Mouse (Mus musculus) ES-E14 (cell line): Measurements from ENCODE around the gene Psmd13. TPM values are rescaled to one million over a fixed set of nuclear protein-coding genes. Genes with fewer than 3 reads are reported as not detected.

Experiments used
- DNase-seq: peaks from one replicate; pipeline ENCODE4 v3.0.0-alpha.2; 2013; ENCODE audit warnings: low read depth, low spot score
- H3K27ac ChIP-seq: 2 replicates; pipeline ENCODE4 v1.5.1; 2012; ENCODE audit warnings: low read depth, mild to moderate bottlenecking, low read length, moderate library complexity, mixed read lengths; ENCODE audit not compliant: poor library complexity, insufficient read depth, severe bottlenecking
- H3K36me3 ChIP-seq: 2 replicates; pipeline ENCODE4 v1.6.1; 2012; ENCODE audit warnings: mild to moderate bottlenecking, low read length, moderate library complexity, mixed read lengths; ENCODE audit not compliant: control insufficient read depth, poor library complexity, insufficient read depth, severe bottlenecking
- H3K4me1 ChIP-seq, 2 experiments: fragments of 150-350 bp in 1 of 2; sonication (generic) in 1 of 2; 2 replicates each; pipeline ENCODE4 v1.6.1; 2012; ENCODE audit warnings: low read length in 2 of 2, mild to moderate bottlenecking in 1 of 2, mixed read lengths in 1 of 2; ENCODE audit not compliant: control insufficient read depth in 2 of 2, insufficient read depth in 2 of 2, poor library complexity in 1 of 2
- H3K4me3 ChIP-seq, 2 experiments: fragments of 150-350 bp in 1 of 2; sonication (generic) in 1 of 2; 2 replicates each; pipeline ENCODE4 v1.5.1; 2012; ENCODE audit warnings: low read length in 2 of 2, low read depth in 1 of 2, mild to moderate bottlenecking in 1 of 2, mixed read lengths in 1 of 2; ENCODE audit not compliant: insufficient read depth in 1 of 2, poor library complexity in 1 of 2, severe bottlenecking in 1 of 2
- H3K9ac ChIP-seq: 2 replicates; pipeline ENCODE4 v1.6.1; 2012; ENCODE audit warnings: low read depth, mild to moderate bottlenecking, low read length, mixed read lengths; ENCODE audit not compliant: poor library complexity, insufficient read depth, severe bottlenecking
- H3K9me3 ChIP-seq: fragments of 150-350 bp; sonication (generic); 2 replicates; pipeline ENCODE4 v1.6.1; 2012; ENCODE audit warnings: low read depth, mild to moderate bottlenecking, low read length; ENCODE audit not compliant: control insufficient read depth, insufficient read depth
- CHD2 ChIP-seq: IDR thresholded peaks from 2 replicates; pipeline ENCODE4 v1.6.1; 2014; ENCODE audit warnings: mild to moderate bottlenecking, low read depth, low read length, inconsistent platforms
- HCFC1 ChIP-seq: IDR thresholded peaks from 2 replicates; pipeline ENCODE4 v1.6.1; 2012; ENCODE audit warnings: low read length, inconsistent platforms, borderline replicate concordance; ENCODE audit not compliant: insufficient read depth
- MAFK ChIP-seq: IDR thresholded peaks from 2 replicates; pipeline ENCODE4 v1.6.1; 2014; ENCODE audit warnings: mild to moderate bottlenecking, low read depth, low read length, inconsistent platforms; ENCODE audit not compliant: insufficient read depth
- ZC3H11A ChIP-seq: IDR thresholded peaks from 2 replicates; pipeline ENCODE4 v1.6.1; 2012; ENCODE audit warnings: low read depth, mild to moderate bottlenecking, inconsistent platforms, low read length, borderline replicate concordance
- ZNF384 ChIP-seq: IDR thresholded peaks from 2 replicates; pipeline ENCODE4 v1.6.1; 2012; ENCODE audit warnings: low read depth, low read length, inconsistent platforms
- in situ Hi-C, 2 experiments: fragments of 600-800 bp; cut with MboI; formaldehyde crosslinking; loops; one replicate each; pipeline ENCODE4 v1.15.1; 2025; ENCODE audit warnings: low sequenced_read_pairs in 2 of 2, inconsistent platforms in 1 of 2; ENCODE audit not compliant: unreplicated experiment in 2 of 2
- total RNA-seq: library from RNA; depleted of rRNA; stranded (reverse); fragments of 300-350 nt; gene quantifications from 2 replicates; pipeline ENCODE4 v1.2.3, GENCODE M21; 2012

Psmd13 gene
- total RNA-seq, 1 experiment, result 199 TPM

GRCm38 (mm10) chr7:140908181-140908580 is 26.4 kb downstream of the Psmd13 start:
- Histone ChIP-seq H3K4me3 (no peak overlapping the region), H3K9me3 (no peaks in the 10 kb centered on the region), H3K9ac (no peak overlapping the region), H3K4me1 (peaks cover 2 to 10% of the 10 kb centered on the region in 2 experiments; a peak in 3 of 4 replicates), H3K27ac (no peak overlapping the region), H3K36me3 (no peaks in the 10 kb centered on the region)
- DNase-seq, result no peak
- in situ Hi-C loops, result no loop called here
- TF ChIP-seq CHD2 (no peak), ZNF384 (no peak), ZC3H11A (no peak), HCFC1 (no peak), MAFK (no peak)

GRCm38 (mm10) chr7:140908634-140909107 is 26.9 kb downstream of the Psmd13 start:
- Histone ChIP-seq H3K9ac (no peak overlapping the region), H3K4me3 (peak overlapping the region; percentile 6 to 27; a peak in 3 of 4 replicates), H3K4me1 (peaks cover 2 to 10% of the 10 kb centered on the region in 2 experiments; a peak in 3 of 4 replicates), H3K9me3 (no peaks in the 10 kb centered on the region), H3K27ac (no peak overlapping the region), H3K36me3 (no peaks in the 10 kb centered on the region)
- DNase-seq, result peak; percentile 90
- in situ Hi-C loops, result no loop called here
- TF ChIP-seq CHD2 (no peak), ZC3H11A (peak; percentile 90)

GRCm38 (mm10) chr7:140912293-140912692 is 30.5 kb downstream of the Psmd13 start:
- Histone ChIP-seq H3K9me3 (no peaks in the 10 kb centered on the region), H3K27ac (no peak overlapping the region), H3K9ac (no peak overlapping the region), H3K4me3 (no peak overlapping the region), H3K4me1 (peaks cover 2 to 7% of the 10 kb centered on the region in 2 experiments; a peak in 3 of 4 replicates), H3K36me3 (no peaks in the 10 kb centered on the region)
- in situ Hi-C loops, result no loop called here
- no peak for DNase-seq
- no peak for TF ChIP-seq ZNF384

- no peak for DNase-seq
- Histone ChIP-seq H3K36me3 (no peaks in the 10 kb centered on the region), H3K4me3 (no peak overlapping the region), H3K9me3 (no peaks in the 10 kb centered on the region), H3K4me1 (peaks cover 2 to 7% of the 10 kb centered on the region in 2 experiments; a peak in 3 of 4 replicates), H3K9ac (no peak overlapping the region), H3K27ac (no peak overlapping the region)
- in situ Hi-C loops, result no loop called here
- TF ChIP-seq HCFC1 (no peak), MAFK (no peak), ZNF384 (no peak)
Measured at GRCm38 (mm10) chr7:140912846-140913482, 31.2 kb downstream of the Psmd13 start.

GRCm38 (mm10) chr7:140914031-140914690 is 32.4 kb downstream of the Psmd13 start:
- Histone ChIP-seq H3K4me3 (no peak overlapping the region), H3K9ac (no peak overlapping the region), H3K4me1 (peaks cover 2 to 7% of the 10 kb centered on the region in 2 experiments; a peak in 3 of 4 replicates), H3K36me3 (no peaks in the 10 kb centered on the region), H3K27ac (no peak overlapping the region), H3K9me3 (no peaks in the 10 kb centered on the region)
- TF ChIP-seq ZC3H11A (no peak), HCFC1 (no peak), CHD2 (no peak), MAFK (no peak), ZNF384 (no peak)
- no peak for DNase-seq
- in situ Hi-C loops, result no loop called here
